Mouse (Mus musculus) midbrain, embryonic 13.5 days (tissue): ENCODE results near the gene Tom1. TPM values are rescaled to one million over a fixed set of nuclear protein-coding genes. Genes with fewer than 3 reads are reported as not detected.
A peak's percentile ranks its signal among the peaks of the same experiment; 100 is the strongest.

Experiments used
- ATAC-seq: fragments of 200-750 bp; cut with Nextera tagmentation; 2 replicates; pipeline ENCODE4 v1.8.0; 2017; ENCODE audit warnings: mild to moderate bottlenecking, moderate TSS enrichment, moderate library complexity
- H3K27ac ChIP-seq: fragments of 300-500 bp; sonication (generic); 2 replicates; pipeline ENCODE4 v1.5.1; 2015; ENCODE audit warnings: inconsistent platforms, mild to moderate bottlenecking, moderate library complexity
- H3K27me3 ChIP-seq: fragments of 300-500 bp; sonication (generic); 2 replicates; pipeline ENCODE4 v1.6.1; 2015; ENCODE audit warnings: mild to moderate bottlenecking, inconsistent platforms
- H3K36me3 ChIP-seq: fragments of 300-500 bp; sonication (generic); 2 replicates; pipeline ENCODE4 v1.6.1; 2015; ENCODE audit warnings: mild to moderate bottlenecking, inconsistent platforms
- H3K4me1 ChIP-seq: fragments of 300-500 bp; sonication (generic); replicated peaks from 2 replicates; pipeline ENCODE4 v1.6.1; 2015; ENCODE audit warnings: inconsistent platforms
- H3K4me2 ChIP-seq: fragments of 300-500 bp; sonication (generic); replicated peaks from 2 replicates; pipeline ENCODE4 v1.6.1; 2015; ENCODE audit warnings: moderate library complexity, mild to moderate bottlenecking, inconsistent platforms
- H3K4me3 ChIP-seq: fragments of 300-500 bp; sonication (generic); replicated peaks from 2 replicates; pipeline ENCODE4 v1.5.1; 2015; ENCODE audit warnings: mild to moderate bottlenecking, inconsistent platforms
- H3K9ac ChIP-seq: fragments of 300-500 bp; sonication (generic); replicated peaks from 2 replicates; pipeline ENCODE4 v1.6.1; 2015; ENCODE audit warnings: mild to moderate bottlenecking, inconsistent platforms
- H3K9me3 ChIP-seq: fragments of 300-500 bp; sonication (generic); 2 replicates; pipeline ENCODE4 v1.6.1; 2016; ENCODE audit warnings: mild to moderate bottlenecking, inconsistent platforms
- WGBS: fragments of 180-500 bp; shearing (Covaris S2); methylation state at CpG from one replicate; pipeline ENCODE4 v1.1.7; 2015; 5-methylcytosine and 5-hydroxymethylcytosine counted together
- polyA plus RNA-seq: library from polyadenylated mRNA; unstranded; fragments of >200 nt; fragmentation: Nextera tagmentation; extraction: Ambion mirVana; gene quantifications from 2 replicates; pipeline ENCODE4 v1.2.1, GENCODE M21; 2015

Gene Tom1
- polyA plus RNA-seq, 1 experiment from 2014 or later: 22.7 TPM

- 85% methylated on average over 3 of the region's 3 CpGs for WGBS
Measured at GRCm38 (mm10) chr8:75047784-75048183, 14.3 kb downstream of the Tom1 start.

GRCm38 (mm10) chr8:75053342-75053741, 19.8 kb downstream of the Tom1 start:
- no peaks in the 10 kb centered on the region for H3K9me3 ChIP-seq
- H3K4me1 ChIP-seq: no peaks in the 10 kb centered on the region
- H3K4me2 ChIP-seq: no peak overlapping the region
- no peaks in the 10 kb centered on the region for H3K27me3 ChIP-seq
- no peak for ATAC-seq
- H3K4me3 ChIP-seq: no peak overlapping the region
- peaks cover 6% of the 10 kb centered on the region for H3K36me3 ChIP-seq
- no peak overlapping the region for H3K9ac ChIP-seq
- H3K27ac ChIP-seq: no peak overlapping the region
- WGBS: 91% methylated on average over 4 of the region's 4 CpGs

More at GRCm38 (mm10) chr8:75047784-75048183, 14.3 kb downstream of the Tom1 start:
- Histone ChIP-seq H3K4me3 (no peak overlapping the region), H3K4me2 (no peak overlapping the region), H3K36me3 (peaks cover 6% of the 10 kb centered on the region), H3K9ac (no peak overlapping the region), H3K4me1 (no peaks in the 10 kb centered on the region), H3K27ac (no peak overlapping the region), H3K27me3 (no peaks in the 10 kb centered on the region), H3K9me3 (no peaks in the 10 kb centered on the region)
- no peak for ATAC-seq

- H3K4me3 ChIP-seq: no peak overlapping the region
- WGBS: 94% methylated on average over 2 of the region's 2 CpGs
- H3K9ac ChIP-seq: no peak overlapping the region
- no peak for ATAC-seq
- H3K4me2 ChIP-seq: no peak overlapping the region
- H3K9me3 ChIP-seq: no peaks in the 10 kb centered on the region
- H3K27ac ChIP-seq: no peak overlapping the region
- H3K27me3 ChIP-seq: no peaks in the 10 kb centered on the region
- no peaks in the 10 kb centered on the region for H3K4me1 ChIP-seq
- peaks cover 7% of the 10 kb centered on the region for H3K36me3 ChIP-seq
Measured at GRCm38 (mm10) chr8:75055673-75056072, 22.2 kb downstream of the Tom1 start.

GRCm38 (mm10) chr8:75060022-75060421, 26.5 kb downstream of the Tom1 start:
- Histone ChIP-seq H3K27ac (no peak overlapping the region), H3K27me3 (no peaks in the 10 kb centered on the region), H3K4me1 (no peaks in the 10 kb centered on the region), H3K9ac (0 out of 2 replicates have a peak overlapping the region, but pooled peaks have one; percentile 4), H3K9me3 (no peaks in the 10 kb centered on the region), H3K4me2 (no peak overlapping the region), H3K4me3 (no peak overlapping the region), H3K36me3 (peaks cover 14% of the 10 kb centered on the region)
- 85% methylated on average over 6 of the region's 6 CpGs for WGBS
- no peak for ATAC-seq

GRCm38 (mm10) chr8:75060815-75061214, 27.3 kb downstream of the Tom1 start:
- Histone ChIP-seq H3K4me1 (no peaks in the 10 kb centered on the region), H3K36me3 (peaks cover 21% of the 10 kb centered on the region), H3K4me3 (no peak overlapping the region), H3K9me3 (no peaks in the 10 kb centered on the region), H3K4me2 (no peak overlapping the region), H3K27ac (no peak overlapping the region), H3K27me3 (no peaks in the 10 kb centered on the region), H3K9ac (no peak overlapping the region)
- no peak for ATAC-seq
- WGBS: 88% methylated on average over 2 of the region's 2 CpGs

GRCm38 (mm10) chr8:75063290-75063689, 29.8 kb downstream of the Tom1 start:
- H3K4me2 ChIP-seq: no peak overlapping the region
- ATAC-seq: no peak
- no peaks in the 10 kb centered on the region for H3K9me3 ChIP-seq
- no peak overlapping the region for H3K27ac ChIP-seq
- no peak overlapping the region for H3K4me3 ChIP-seq
- H3K4me1 ChIP-seq: no peaks in the 10 kb centered on the region
- H3K9ac ChIP-seq: no peak overlapping the region
- WGBS: 81% methylated on average over 3 of the region's 3 CpGs
- no peaks in the 10 kb centered on the region for H3K27me3 ChIP-seq
- H3K36me3 ChIP-seq: peaks cover 21% of the 10 kb centered on the region

- Histone ChIP-seq H3K27me3 (no peaks in the 10 kb centered on the region), H3K27ac (no peak overlapping the region), H3K9me3 (no peaks in the 10 kb centered on the region), H3K9ac (no peak overlapping the region), H3K4me3 (no peak overlapping the region), H3K36me3 (peaks cover 21% of the 10 kb centered on the region), H3K4me2 (no peak overlapping the region), H3K4me1 (no peaks in the 10 kb centered on the region)
- 91% methylated on average over 3 of the region's 3 CpGs for WGBS
- ATAC-seq: no peak
Measured at GRCm38 (mm10) chr8:75064790-75065189, 31.3 kb downstream of the Tom1 start.

- ATAC-seq: no peak
- H3K9me3 ChIP-seq: no peaks in the 10 kb centered on the region
- H3K36me3 ChIP-seq: peaks cover 15% of the 10 kb centered on the region
- no peak overlapping the region for H3K4me2 ChIP-seq
- H3K27ac ChIP-seq: no peak overlapping the region
- no peak overlapping the region for H3K9ac ChIP-seq
- H3K4me1 ChIP-seq: no peaks in the 10 kb centered on the region
- H3K27me3 ChIP-seq: no peaks in the 10 kb centered on the region
- 81% methylated on average over 6 of the region's 6 CpGs for WGBS
- H3K4me3 ChIP-seq: no peak overlapping the region
Measured at GRCm38 (mm10) chr8:75067287-75067686, 33.8 kb downstream of the Tom1 start.

- Histone ChIP-seq H3K4me2 (no peak overlapping the region), H3K9ac (no peak overlapping the region), H3K4me1 (no peaks in the 10 kb centered on the region), H3K27me3 (no peaks in the 10 kb centered on the region), H3K36me3 (peaks cover 4% of the 10 kb centered on the region; the same call in 1 of the 2 replicates), H3K27ac (no peak overlapping the region), H3K9me3 (no peaks in the 10 kb centered on the region), H3K4me3 (no peak overlapping the region)
- WGBS: 92% methylated on average over 1 of the region's 1 CpGs
- no peak for ATAC-seq
Measured at GRCm38 (mm10) chr8:75070297-75070696, 36.8 kb downstream of the Tom1 start.

- H3K4me3 ChIP-seq: no peak overlapping the region
- WGBS: 24% methylated on average over 4 of the region's 4 CpGs
- no peaks in the 10 kb centered on the region for H3K9me3 ChIP-seq
- no peaks in the 10 kb centered on the region for H3K4me1 ChIP-seq
- peak; percentile 91 for ATAC-seq
- H3K4me2 ChIP-seq: no peak overlapping the region
- no peak overlapping the region for H3K9ac ChIP-seq
- H3K36me3 ChIP-seq: no peaks in the 10 kb centered on the region
- H3K27ac ChIP-seq: no peak overlapping the region
- no peaks in the 10 kb centered on the region for H3K27me3 ChIP-seq
Measured at GRCm38 (mm10) chr8:75071627-75072346, 38.3 kb downstream of the Tom1 start.

GRCm38 (mm10) chr8:75074876-75075275, 41.4 kb downstream of the Tom1 start:
- Histone ChIP-seq H3K36me3 (no peaks in the 10 kb centered on the region), H3K9me3 (no peaks in the 10 kb centered on the region), H3K27ac (no peak overlapping the region), H3K4me3 (no peak overlapping the region), H3K27me3 (no peaks in the 10 kb centered on the region), H3K4me1 (no peaks in the 10 kb centered on the region), H3K9ac (no peak overlapping the region), H3K4me2 (no peak overlapping the region)
- WGBS: 93% methylated on average over 1 of the region's 1 CpGs
- no peak for ATAC-seq

- WGBS: 83% methylated on average over 1 of the region's 1 CpGs
Measured at GRCm38 (mm10) chr8:75078215-75078614, 44.7 kb downstream of the Tom1 start.

GRCm38 (mm10) chr8:75078851-75079250, 45.3 kb downstream of the Tom1 start:
- Histone ChIP-seq H3K4me3 (no peak overlapping the region), H3K27ac (no peak overlapping the region), H3K9ac (no peak overlapping the region), H3K27me3 (peaks cover 5% of the 10 kb centered on the region; the same call in 1 of the 2 replicates), H3K9me3 (no peaks in the 10 kb centered on the region), H3K36me3 (no peaks in the 10 kb centered on the region), H3K4me1 (peaks cover 5% of the 10 kb centered on the region), H3K4me2 (no peak overlapping the region)
- WGBS: 96% methylated on average over 9 of the region's 9 CpGs
- ATAC-seq: no peak

More at GRCm38 (mm10) chr8:75078215-75078614, 44.7 kb downstream of the Tom1 start:
- H3K4me1 ChIP-seq: no peaks in the 10 kb centered on the region
- peaks cover 5% of the 10 kb centered on the region; the same call in 1 of the 2 replicates for H3K27me3 ChIP-seq
- ATAC-seq: no peak
- H3K4me2 ChIP-seq: no peak overlapping the region
- H3K9ac ChIP-seq: no peak overlapping the region
- H3K4me3 ChIP-seq: no peak overlapping the region
- H3K27ac ChIP-seq: no peak overlapping the region
- no peaks in the 10 kb centered on the region for H3K36me3 ChIP-seq
- no peaks in the 10 kb centered on the region for H3K9me3 ChIP-seq
